Mouse (Mus musculus) MEL (cell line): Measurements from ENCODE around the gene Msantd2. TPM values are rescaled to one million over a fixed set of nuclear protein-coding genes. Genes with fewer than 3 reads are reported as not detected.
A peak's percentile ranks its signal among the peaks of the same experiment; 100 is the strongest.

Experiments used
- DNase-seq: peaks from one replicate; pipeline ENCODE4 v3.0.0; 2011; ENCODE audit warnings: low read depth, low spot score
- H3K27ac ChIP-seq: 2 replicates; pipeline ENCODE4 v1.5.1; 2012; ENCODE audit warnings: low read depth, mild to moderate bottlenecking, control low read depth, low read length, moderate library complexity; ENCODE audit not compliant: control insufficient read depth
- H3K27me3 ChIP-seq, 2 experiments: fragments of 150-350 bp in 1 of 2; sonication (generic) in 1 of 2; 2 replicates each; pipeline ENCODE4 v1.6.1; 2012; ENCODE audit warnings: low read length in 2 of 2, mild to moderate bottlenecking in 2 of 2, improper control_type of control experiment in 1 of 2, moderate library complexity in 1 of 2; ENCODE audit not compliant: insufficient read depth in 2 of 2, control insufficient read depth in 1 of 2
- H3K36me3 ChIP-seq, 2 experiments: 2 replicates each; pipeline ENCODE4 v1.6.1; 2012 to 2014; ENCODE audit warnings: low read length in 2 of 2, improper control_type of control experiment in 1 of 2, inconsistent platforms in 1 of 2, mild to moderate bottlenecking in 1 of 2; ENCODE audit not compliant: insufficient read depth in 2 of 2, control insufficient read depth in 1 of 2
- H3K4me1 ChIP-seq, 2 experiments: fragments of 150-350 bp in 1 of 2; sonication (generic) in 1 of 2; 2 replicates each; pipeline ENCODE4 v1.6.1; 2012; ENCODE audit warnings: low read length in 2 of 2, improper control_type of control experiment in 1 of 2, mild to moderate bottlenecking in 1 of 2; ENCODE audit not compliant: insufficient read depth in 2 of 2, control insufficient read depth in 1 of 2
- H3K4me3 ChIP-seq, 2 experiments: fragments of 150-350 bp in 1 of 2; sonication (generic) in 1 of 2; 2 replicates each; pipeline ENCODE4 v1.5.1; 2012; ENCODE audit warnings: low read depth in 2 of 2, low read length in 2 of 2, mild to moderate bottlenecking in 2 of 2, moderate library complexity in 2 of 2, control low read depth in 1 of 2, improper control_type of control experiment in 1 of 2; ENCODE audit not compliant: control insufficient read depth in 1 of 2, insufficient read depth in 1 of 2
- H3K79me2 ChIP-seq: 2 replicates; pipeline ENCODE4 v1.6.1; 2012; ENCODE audit warnings: mild to moderate bottlenecking, low read length, moderate library complexity; ENCODE audit not compliant: control insufficient read depth, poor library complexity, insufficient read depth
- H3K9ac ChIP-seq: 2 replicates; pipeline ENCODE4 v1.6.1; 2012; ENCODE audit warnings: low read depth, mild to moderate bottlenecking, control low read depth, low read length, moderate library complexity; ENCODE audit not compliant: control insufficient read depth, poor library complexity, severe bottlenecking
- H3K9me3 ChIP-seq: fragments of 150-350 bp; sonication (generic); replicated peaks from 2 replicates; pipeline ENCODE4 v1.6.1; 2012; ENCODE audit warnings: mild to moderate bottlenecking, low read length, improper control_type of control experiment, moderate library complexity; ENCODE audit not compliant: insufficient read depth
- BHLHE40 ChIP-seq: IDR thresholded peaks from 2 replicates; pipeline ENCODE4 v1.6.1; 2012; ENCODE audit warnings: low read depth, mild to moderate bottlenecking, inconsistent platforms, low read length, improper control_type of control experiment, borderline replicate concordance
- CHD1 ChIP-seq: IDR thresholded peaks from 2 replicates; pipeline ENCODE4 v1.6.1; 2012; ENCODE audit warnings: low read depth, mild to moderate bottlenecking, inconsistent platforms, low read length, improper control_type of control experiment
- CHD2 ChIP-seq: IDR thresholded peaks from 2 replicates; pipeline ENCODE4 v1.6.1; 2011; ENCODE audit warnings: low read length, improper control_type of control experiment
- E2F4 ChIP-seq: IDR thresholded peaks from 2 replicates; pipeline ENCODE4 v1.6.1; 2011; ENCODE audit warnings: low read depth, low read length, improper control_type of control experiment, borderline replicate concordance
- GABPA ChIP-seq: IDR thresholded peaks from 2 replicates; pipeline ENCODE4 v1.6.1; 2012; ENCODE audit warnings: low read depth, mild to moderate bottlenecking, inconsistent platforms, low read length, improper control_type of control experiment, moderate library complexity
- HCFC1 ChIP-seq: IDR thresholded peaks from 2 replicates; pipeline ENCODE4 v1.6.1; 2012; ENCODE audit warnings: low read depth, mild to moderate bottlenecking, inconsistent platforms, low read length, improper control_type of control experiment, moderate library complexity
- JUND ChIP-seq: IDR thresholded peaks from 2 replicates; pipeline ENCODE4 v1.6.1; 2011; ENCODE audit warnings: low read depth, mild to moderate bottlenecking, improper control_type of control experiment, low read length
- KAT2A ChIP-seq: conservative IDR thresholded peaks from 2 replicates; pipeline ENCODE4 v1.6.1; 2012; ENCODE audit warnings: low read depth, low read length, improper control_type of control experiment, inconsistent platforms
- MAFK ChIP-seq: IDR thresholded peaks from 2 replicates; pipeline ENCODE4 v1.6.1; 2011; ENCODE audit warnings: low read depth, mild to moderate bottlenecking, low read length, improper control_type of control experiment, borderline replicate concordance
- MAX ChIP-seq: IDR thresholded peaks from 2 replicates; pipeline ENCODE4 v1.6.1; 2011; ENCODE audit warnings: low read length, improper control_type of control experiment
- MAZ ChIP-seq: IDR thresholded peaks from 2 replicates; pipeline ENCODE4 v1.6.1; 2012; ENCODE audit warnings: low read depth, mild to moderate bottlenecking, inconsistent platforms, low read length, improper control_type of control experiment
- MEF2A ChIP-seq: IDR thresholded peaks from 2 replicates; pipeline ENCODE4 v1.6.1; 2014; ENCODE audit warnings: low read depth, mild to moderate bottlenecking, inconsistent platforms, low read length, improper control_type of control experiment; ENCODE audit not compliant: poor library complexity, insufficient replicate concordance, severe bottlenecking; ENCODE audit errors: extremely low read depth
- MXI1 ChIP-seq: IDR thresholded peaks from 2 replicates; pipeline ENCODE4 v1.6.1; 2011; ENCODE audit warnings: mild to moderate bottlenecking, low read depth, low read length, improper control_type of control experiment
- MYB ChIP-seq: IDR thresholded peaks from 2 replicates; pipeline ENCODE4 v1.6.1; 2011; ENCODE audit warnings: mild to moderate bottlenecking, low read depth, low read length, improper control_type of control experiment
- MYC ChIP-seq: IDR thresholded peaks from 2 replicates; pipeline ENCODE4 v1.6.1; 2011; ENCODE audit warnings: low read depth, mild to moderate bottlenecking, low read length, improper control_type of control experiment, moderate library complexity
- POLR2AphosphoS2 ChIP-seq: IDR thresholded peaks from 2 replicates; pipeline ENCODE4 v1.6.1; 2011; ENCODE audit warnings: low read length, improper control_type of control experiment
- POLR2AphosphoS5 ChIP-seq: IDR thresholded peaks from 2 replicates; pipeline ENCODE4 v1.6.1; 2012; ENCODE audit warnings: low read depth, borderline replicate concordance, mild to moderate bottlenecking, inconsistent platforms, low read length, moderate library complexity, mixed read lengths
- RCOR1 ChIP-seq: IDR thresholded peaks from 2 replicates; pipeline ENCODE4 v1.6.1; 2012; ENCODE audit warnings: low read depth, mild to moderate bottlenecking, inconsistent platforms, low read length, improper control_type of control experiment
- SMC3 ChIP-seq: IDR thresholded peaks from 2 replicates; pipeline ENCODE4 v1.6.1; 2011; ENCODE audit warnings: low read depth, low read length, improper control_type of control experiment
- TAL1 ChIP-seq: IDR thresholded peaks from 2 replicates; pipeline ENCODE4 v1.6.1; 2012; ENCODE audit warnings: mild to moderate bottlenecking, inconsistent platforms, low read length, moderate library complexity, mixed read lengths
- TBP ChIP-seq: IDR thresholded peaks from 2 replicates; pipeline ENCODE4 v1.8.0; 2011; ENCODE audit warnings: low read depth, low read length, improper control_type of control experiment
- TCF12 ChIP-seq: IDR thresholded peaks from 2 replicates; pipeline ENCODE4 v1.6.1; 2014; ENCODE audit warnings: low read depth, mild to moderate bottlenecking, inconsistent platforms, low read length, improper control_type of control experiment, moderate library complexity
- USF1 ChIP-seq: IDR thresholded peaks from 2 replicates; pipeline ENCODE4 v1.6.1; 2014; ENCODE audit warnings: low read depth, mild to moderate bottlenecking, inconsistent platforms, low read length, improper control_type of control experiment, moderate library complexity
- USF2 ChIP-seq, 2 experiments: IDR thresholded peaks; 2 replicates each; pipeline ENCODE4 v1.6.1; 2011 to 2012; ENCODE audit warnings: improper control_type of control experiment in 2 of 2, low read length in 2 of 2, borderline replicate concordance in 1 of 2, inconsistent platforms in 1 of 2, low read depth in 1 of 2, mild to moderate bottlenecking in 1 of 2; ENCODE audit not compliant: insufficient read depth in 1 of 2
- ZC3H11A ChIP-seq: IDR thresholded peaks from 2 replicates; pipeline ENCODE4 v1.6.1; 2012; ENCODE audit warnings: low read depth, mild to moderate bottlenecking, inconsistent platforms, low read length, improper control_type of control experiment
- ZKSCAN1 ChIP-seq: IDR thresholded peaks from 2 replicates; pipeline ENCODE4 v1.6.1; 2012; ENCODE audit warnings: low read depth, mild to moderate bottlenecking, inconsistent platforms, low read length, improper control_type of control experiment, moderate library complexity
- ZMIZ1 ChIP-seq: IDR thresholded peaks from 2 replicates; pipeline ENCODE4 v1.6.1; 2012; ENCODE audit warnings: low read depth, mild to moderate bottlenecking, inconsistent platforms, low read length, improper control_type of control experiment, moderate library complexity
- polyA plus RNA-seq, 2 experiments: library from polyadenylated mRNA; stranded (reverse) in 1 of 2; unstranded in 1 of 2; fragments of >175 nt in 1 of 2; fragments of >200 nt in 1 of 2; gene quantifications; 2 replicates each; pipeline versions ENCODE4 v1.2.1 to v1.2.4; 2012; ENCODE audit warnings: low replicate concordance in 2 of 2, low read depth in 1 of 2; ENCODE audit not compliant: insufficient read length in 2 of 2, insufficient read depth in 1 of 2, missing spikeins in 1 of 2
- total RNA-seq: library from RNA; depleted of rRNA; stranded (reverse); fragments of 300-350 nt; gene quantifications from 2 replicates; pipeline ENCODE4 v1.2.3, GENCODE M21; 2012

The Msantd2 gene
- total and polyA plus RNA-seq, 3 experiments = 15.5 to 26.2 TPM; not detected in 1

GRCm38 (mm10) chr9:37489446-37490120 lies 464 bp downstream of the Msantd2 start (continued):
- TF ChIP-seq MYC = no peak
- TF ChIP-seq E2F4 = no peak
- TF ChIP-seq SMC3 = no peak
- no peak for TF ChIP-seq CHD1
- TF ChIP-seq ZC3H11A = no peak
- TF ChIP-seq MAZ = no peak; the same call in 1 of the 2 replicates
- TF ChIP-seq KAT2A = no peak
- no peak for TF ChIP-seq GABPA
- TF ChIP-seq MAX = 0 out of 2 replicates have a peak, but pooled peaks have one; percentile 25
- 0 out of 2 replicates have a peak, but pooled peaks have one; percentile 24 for TF ChIP-seq TCF12
- no peak for TF ChIP-seq USF2 (IDR thresholded peaks at IDR 0.05; ENCODE audit: borderline replicate concordance in 1 of 2, insufficient read depth in 1 of 2, low read depth in 1 of 2, low read length in 2 of 2)
- TF ChIP-seq ZMIZ1 = no peak
- TF ChIP-seq JUND = no peak
- no peak for TF ChIP-seq CHD2

GRCm38 (mm10) chr9:37495761-37496160 lies 6.6 kb downstream of the Msantd2 start:
- Histone ChIP-seq H3K4me3 (no peak overlapping the region), H3K79me2 (peaks cover 28% of the 10 kb centered on the region), H3K4me1 (no peaks in the 10 kb centered on the region; a peak in 1 of 4 replicates), H3K9me3 (no peaks in the 10 kb centered on the region), H3K9ac (no peak overlapping the region), H3K36me3 (peaks cover 0 to 6% of the 10 kb centered on the region in 2 experiments; a peak in 3 of 4 replicates), H3K27me3 (no peaks in the 10 kb centered on the region), H3K27ac (no peak overlapping the region)
- no peak for DNase-seq
- no peak for TF ChIP-seq POLR2AphosphoS2
- TF ChIP-seq KAT2A = no peak
- no peak for TF ChIP-seq USF2 (IDR thresholded peaks at IDR 0.05; ENCODE audit: borderline replicate concordance in 1 of 2, insufficient read depth in 1 of 2, low read depth in 1 of 2, low read length in 2 of 2)
- no peak for TF ChIP-seq MXI1
- TF ChIP-seq MYB = no peak
- no peak for TF ChIP-seq ZKSCAN1
- TF ChIP-seq USF1 = no peak
- TF ChIP-seq MAX = no peak
- no peak for TF ChIP-seq RCOR1
- no peak for TF ChIP-seq HCFC1
- TF ChIP-seq BHLHE40 = no peak
- TF ChIP-seq JUND = no peak
- TF ChIP-seq MAFK = no peak
- no peak for TF ChIP-seq TCF12
- no peak for TF ChIP-seq TAL1
- no peak for TF ChIP-seq MEF2A
- TF ChIP-seq POLR2AphosphoS5 = no peak
- no peak for TF ChIP-seq ZC3H11A
- TF ChIP-seq TBP = no peak
